Mouse (Mus musculus): ENCODE data around the gene Mindy1. TPM values are rescaled to one million over a fixed set of nuclear protein-coding genes. Genes with fewer than 3 reads are reported as not detected.

Gene Mindy1
- polyA plus RNA-seq, 1 experiment from 2014 or later, result 39.8 TPM

DNA sequence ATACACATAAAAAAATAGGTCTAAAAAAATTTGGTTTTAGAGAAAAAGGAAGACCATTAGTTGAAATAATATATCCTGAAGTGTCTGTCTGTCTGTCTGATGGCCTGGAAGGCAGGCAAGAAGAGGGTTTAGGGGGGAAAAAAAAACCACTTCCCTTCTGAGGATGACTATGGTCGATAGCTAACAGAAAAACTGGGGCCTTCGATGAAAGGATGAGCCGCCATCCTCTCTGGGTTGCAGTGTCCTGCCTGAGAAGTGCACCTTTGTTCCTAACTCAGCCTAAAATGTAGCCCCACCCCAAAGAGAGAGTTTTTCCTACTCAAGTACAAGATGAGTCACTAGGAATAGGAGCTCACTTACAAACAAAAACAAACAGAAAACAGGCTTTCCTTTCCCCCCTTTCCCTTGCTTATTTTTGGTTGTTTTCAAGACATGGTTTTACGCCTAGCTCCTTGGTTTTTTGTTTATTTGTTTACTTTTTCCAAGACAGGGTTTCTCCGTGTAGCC, 4.7 kb upstream of the Mindy1 start:
- Histone ChIP-seq H3K27me3 (replicated peaks; ENCODE audit: control insufficient read depth, insufficient read depth, low read length) (no peaks in the 10 kb centered on the region), H3K9me3 (ENCODE audit: control insufficient read depth, low read length) (no peaks in the 10 kb centered on the region), H3K9ac (ENCODE audit: low read depth, low read length) (no peak overlapping the region), H3K36me3 (ENCODE audit: control insufficient read depth, insufficient read depth, low read length) (no peaks in the 10 kb centered on the region), H3K4me1 (ENCODE audit: control insufficient read depth, insufficient read depth, low read length) (peaks cover 4% of the 10 kb centered on the region; the same call in 1 of the 2 replicates), H3K4me3 (ENCODE audit: low read length) (no peak overlapping the region), H3K27ac (ENCODE audit: low read length) (no peak overlapping the region), H3K4me2 (ENCODE audit: low read depth, low read length) (no peak overlapping the region)
- ATAC-seq, result no peak
- WGBS, result 66% methylated on average over 5 of the region's 5 CpGs

DNA sequence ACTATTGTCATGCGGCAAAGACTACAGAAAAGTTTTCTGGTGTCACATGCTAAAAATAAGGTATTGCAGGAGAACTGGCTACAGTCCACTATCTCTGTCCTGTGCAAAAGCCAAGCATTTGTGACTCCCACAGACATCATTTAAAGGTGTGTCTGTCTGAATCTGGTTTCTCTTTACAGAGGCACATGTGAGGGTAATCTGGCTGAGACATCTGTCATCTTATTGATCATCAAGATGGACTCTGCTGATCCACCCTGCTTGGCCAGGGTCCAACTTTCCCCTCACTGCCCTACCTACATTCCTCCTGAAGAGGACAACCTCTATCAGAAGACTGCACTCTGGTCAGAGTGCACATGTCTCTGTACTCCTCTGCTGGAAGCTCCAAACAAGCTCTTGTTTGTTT, 4.0 kb upstream of the Mindy1 start:
- Histone ChIP-seq H3K4me3 (ENCODE audit: low read length) (no peak overlapping the region), H3K36me3 (ENCODE audit: control insufficient read depth, insufficient read depth, low read length) (no peaks in the 10 kb centered on the region), H3K27me3 (replicated peaks; ENCODE audit: control insufficient read depth, insufficient read depth, low read length) (no peaks in the 10 kb centered on the region), H3K4me1 (ENCODE audit: control insufficient read depth, insufficient read depth, low read length) (peaks cover 4% of the 10 kb centered on the region; the same call in 1 of the 2 replicates), H3K27ac (ENCODE audit: low read length) (no peak overlapping the region), H3K4me2 (ENCODE audit: low read depth, low read length) (no peak overlapping the region), H3K9ac (ENCODE audit: low read depth, low read length) (no peak overlapping the region), H3K9me3 (ENCODE audit: control insufficient read depth, low read length) (no peaks in the 10 kb centered on the region)
- no peak for ATAC-seq
- WGBS, result 86% methylated on average over 1 of the region's 1 CpGs

DNA sequence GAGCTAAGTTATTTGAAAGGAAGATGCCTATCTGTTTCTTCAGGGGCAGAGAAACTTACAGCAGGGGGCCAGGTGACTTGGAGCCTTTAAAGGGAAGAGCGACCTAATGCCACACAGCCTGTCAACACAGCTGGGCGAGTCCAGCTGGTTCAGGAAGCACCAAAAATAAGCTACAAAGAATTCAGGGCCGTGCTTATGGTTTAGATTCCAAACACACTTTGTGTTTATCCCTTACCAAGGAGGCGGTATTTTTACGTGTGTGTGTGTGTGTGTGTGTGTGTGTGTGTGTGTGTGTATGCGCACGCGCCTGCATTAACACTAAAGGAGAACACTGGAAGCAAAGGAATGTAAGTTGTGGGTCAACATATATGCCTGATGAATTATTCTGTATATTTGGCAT, 398 bp upstream of the Mindy1 start:
- no peak for ATAC-seq
- WGBS, result 12% methylated on average over 8 of the region's 8 CpGs
- H3K4me3 ChIP-seq (ENCODE audit: low read length), result peak overlapping the region; percentile 73
- H3K27me3 ChIP-seq (replicated peaks; ENCODE audit: control insufficient read depth, insufficient read depth, low read length), result no peaks in the 10 kb centered on the region
- H3K36me3 ChIP-seq (ENCODE audit: control insufficient read depth, insufficient read depth, low read length), result no peaks in the 10 kb centered on the region
- H3K4me1 ChIP-seq (ENCODE audit: control insufficient read depth, insufficient read depth, low read length), result peaks cover 22% of the 10 kb centered on the region
- no peaks in the 10 kb centered on the region for H3K9me3 ChIP-seq (ENCODE audit: control insufficient read depth, low read length)
- H3K27ac ChIP-seq (ENCODE audit: low read length), result peak overlapping the region; percentile 93
- H3K9ac ChIP-seq (ENCODE audit: low read depth, low read length), result peak overlapping the region; percentile 90
- H3K4me2 ChIP-seq (ENCODE audit: low read depth, low read length), result peak overlapping the region; percentile 75

DNA sequence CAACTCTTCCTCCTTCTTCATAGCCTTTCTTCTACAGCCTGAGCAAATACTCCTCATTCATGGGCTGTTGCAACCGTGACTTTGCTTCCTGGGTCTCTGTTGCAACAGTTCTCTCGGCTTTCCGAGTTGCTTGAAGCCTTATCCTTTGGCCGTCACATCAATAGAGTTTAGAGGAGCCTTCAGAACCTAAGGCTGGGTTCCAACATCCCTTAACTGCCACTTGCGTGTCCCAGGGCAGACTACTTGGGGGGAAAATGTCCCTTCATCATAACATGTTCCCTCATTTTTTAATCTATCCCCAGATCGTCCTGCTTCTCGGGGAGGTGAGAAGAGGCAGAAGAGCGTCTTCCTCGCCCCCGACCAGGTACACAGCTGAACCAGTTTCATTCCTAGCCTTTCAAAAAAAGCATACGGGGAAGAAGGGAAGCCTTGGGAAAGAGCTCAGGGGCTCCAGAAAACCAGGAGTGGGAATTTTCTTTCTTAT, 1.3 kb downstream of the Mindy1 start:
- peak; percentile 14 for ATAC-seq
- Histone ChIP-seq H3K27ac (ENCODE audit: low read length) (peak overlapping the region; percentile 97), H3K4me1 (ENCODE audit: control insufficient read depth, insufficient read depth, low read length) (peaks cover 27% of the 10 kb centered on the region), H3K27me3 (replicated peaks; ENCODE audit: control insufficient read depth, insufficient read depth, low read length) (no peaks in the 10 kb centered on the region), H3K9me3 (ENCODE audit: control insufficient read depth, low read length) (no peaks in the 10 kb centered on the region), H3K36me3 (ENCODE audit: control insufficient read depth, insufficient read depth, low read length) (no peaks in the 10 kb centered on the region), H3K4me2 (ENCODE audit: low read depth, low read length) (peak overlapping the region; percentile 75), H3K4me3 (ENCODE audit: low read length) (peak overlapping the region; percentile 71), H3K9ac (ENCODE audit: low read depth, low read length) (peak overlapping the region; percentile 88)
- WGBS, result 1% methylated on average over 11 of the region's 11 CpGs

DNA sequence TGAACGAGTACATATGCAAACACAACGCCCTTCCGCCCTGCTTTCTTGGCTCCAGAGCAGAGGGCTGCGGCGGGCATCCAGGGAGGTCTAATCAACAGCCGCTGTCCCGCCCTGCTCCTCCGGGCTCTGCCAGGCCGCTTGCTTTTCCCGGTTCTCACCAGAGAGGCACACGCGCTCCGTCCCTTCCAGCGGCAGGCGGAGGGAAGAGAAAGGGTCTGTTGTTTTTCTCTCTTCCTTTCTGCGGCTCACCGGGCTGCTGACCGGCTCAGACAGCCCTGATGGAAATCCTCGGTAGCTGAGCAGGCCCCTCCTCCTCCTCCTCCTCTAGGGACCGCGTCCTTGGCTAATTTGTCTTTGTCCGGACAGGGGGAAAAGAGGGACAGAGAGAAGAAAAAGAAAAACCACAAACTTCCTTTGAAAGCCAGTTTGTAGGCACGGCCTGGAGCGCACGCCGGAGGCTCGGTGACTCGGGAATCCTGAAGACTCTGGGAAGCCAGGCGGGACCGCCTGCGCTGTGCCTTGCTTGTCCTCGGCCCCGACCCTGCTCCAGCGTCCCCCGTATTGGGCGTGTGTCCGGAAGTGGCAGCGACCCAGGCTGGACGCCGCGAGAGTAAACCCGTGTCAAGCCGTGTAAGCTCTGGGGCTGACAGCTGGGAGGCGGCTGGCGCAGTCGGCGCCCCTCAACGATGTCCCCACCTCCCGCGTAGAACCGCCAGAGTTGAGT, 1.9 kb downstream of the Mindy1 start:
- Histone ChIP-seq H3K9ac (ENCODE audit: low read depth, low read length) (peak overlapping the region; percentile 88), H3K36me3 (ENCODE audit: control insufficient read depth, insufficient read depth, low read length) (no peaks in the 10 kb centered on the region), H3K27ac (ENCODE audit: low read length) (peak overlapping the region; percentile 97), H3K27me3 (replicated peaks; ENCODE audit: control insufficient read depth, insufficient read depth, low read length) (no peaks in the 10 kb centered on the region), H3K9me3 (ENCODE audit: control insufficient read depth, low read length) (no peaks in the 10 kb centered on the region), H3K4me2 (ENCODE audit: low read depth, low read length) (peak overlapping the region; percentile 75), H3K4me1 (ENCODE audit: control insufficient read depth, insufficient read depth, low read length) (peaks cover 27% of the 10 kb centered on the region), H3K4me3 (ENCODE audit: low read length) (peak overlapping the region; percentile 71)
- ATAC-seq, result peak; percentile 72
- 0% methylated on average over 50 of the region's 51 CpGs for WGBS

DNA sequence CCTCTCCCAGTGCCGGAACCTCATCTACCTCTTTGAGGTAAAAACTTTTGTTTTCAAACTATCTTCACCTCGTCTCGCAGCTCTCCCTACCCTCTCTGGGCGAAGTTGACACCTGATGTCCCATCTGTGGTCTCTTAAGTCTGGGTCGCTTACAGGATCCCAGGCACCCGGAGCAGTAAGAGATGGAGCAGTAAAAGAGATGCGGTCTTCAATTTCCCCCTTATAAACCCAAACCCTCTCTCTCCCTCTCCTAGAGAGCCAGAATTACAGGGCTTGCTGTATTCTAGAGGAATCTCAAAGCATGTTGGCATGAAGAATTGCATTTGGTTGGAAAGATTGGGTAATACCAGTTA, 2.4 kb downstream of the Mindy1 start:
- peak overlapping the region; percentile 88 for H3K9ac ChIP-seq (ENCODE audit: low read depth, low read length)
- peak overlapping the region; percentile 71 for H3K4me3 ChIP-seq (ENCODE audit: low read length)
- H3K27me3 ChIP-seq (replicated peaks; ENCODE audit: control insufficient read depth, insufficient read depth, low read length), result no peaks in the 10 kb centered on the region
- peaks cover 27% of the 10 kb centered on the region for H3K4me1 ChIP-seq (ENCODE audit: control insufficient read depth, insufficient read depth, low read length)
- peak overlapping the region; percentile 75 for H3K4me2 ChIP-seq (ENCODE audit: low read depth, low read length)
- peak overlapping the region; percentile 97 for H3K27ac ChIP-seq (ENCODE audit: low read length)
- no peak for ATAC-seq
- no peaks in the 10 kb centered on the region for H3K9me3 ChIP-seq (ENCODE audit: control insufficient read depth, low read length)
- no peaks in the 10 kb centered on the region; the same call in 1 of the 2 replicates for H3K36me3 ChIP-seq (ENCODE audit: control insufficient read depth, insufficient read depth, low read length)
- 2% methylated on average over 7 of the region's 7 CpGs for WGBS

DNA sequence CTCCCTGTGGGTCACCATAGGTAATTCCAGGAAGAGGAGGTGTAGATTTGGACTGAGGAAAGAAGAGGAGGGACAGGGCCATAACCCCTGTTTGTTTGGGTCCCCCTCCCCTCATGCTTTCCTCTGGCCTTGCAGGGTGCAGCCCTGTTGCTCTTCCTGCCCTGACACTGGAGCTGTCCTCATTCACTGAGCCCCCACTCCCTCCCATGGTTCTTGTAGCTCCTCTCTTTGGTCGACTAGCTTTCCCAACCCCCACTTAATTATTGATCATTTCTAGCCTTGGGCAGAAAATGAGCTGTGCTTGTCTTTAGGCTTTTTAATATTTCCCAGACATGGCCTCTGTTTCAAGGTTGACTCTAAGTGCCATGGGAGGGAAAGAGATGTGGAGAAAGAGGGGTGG, 2.9 kb downstream of the Mindy1 start:
- peak overlapping the region; percentile 75 for H3K4me2 ChIP-seq (ENCODE audit: low read depth, low read length)
- H3K4me1 ChIP-seq (ENCODE audit: control insufficient read depth, insufficient read depth, low read length), result peaks cover 27% of the 10 kb centered on the region
- no peaks in the 10 kb centered on the region for H3K9me3 ChIP-seq (ENCODE audit: control insufficient read depth, low read length)
- no peaks in the 10 kb centered on the region; the same call in 1 of the 2 replicates for H3K36me3 ChIP-seq (ENCODE audit: control insufficient read depth, insufficient read depth, low read length)
- no peaks in the 10 kb centered on the region for H3K27me3 ChIP-seq (replicated peaks; ENCODE audit: control insufficient read depth, insufficient read depth, low read length)
- H3K4me3 ChIP-seq (ENCODE audit: low read length), result peak overlapping the region; percentile 71
- 11% methylated on average over 1 of the region's 1 CpGs for WGBS
- ATAC-seq, result no peak
- peak overlapping the region; percentile 88 for H3K9ac ChIP-seq (ENCODE audit: low read depth, low read length)
- H3K27ac ChIP-seq (ENCODE audit: low read length), result 0 out of 2 replicates have a peak overlapping the region, but pooled peaks have one; percentile 97

DNA sequence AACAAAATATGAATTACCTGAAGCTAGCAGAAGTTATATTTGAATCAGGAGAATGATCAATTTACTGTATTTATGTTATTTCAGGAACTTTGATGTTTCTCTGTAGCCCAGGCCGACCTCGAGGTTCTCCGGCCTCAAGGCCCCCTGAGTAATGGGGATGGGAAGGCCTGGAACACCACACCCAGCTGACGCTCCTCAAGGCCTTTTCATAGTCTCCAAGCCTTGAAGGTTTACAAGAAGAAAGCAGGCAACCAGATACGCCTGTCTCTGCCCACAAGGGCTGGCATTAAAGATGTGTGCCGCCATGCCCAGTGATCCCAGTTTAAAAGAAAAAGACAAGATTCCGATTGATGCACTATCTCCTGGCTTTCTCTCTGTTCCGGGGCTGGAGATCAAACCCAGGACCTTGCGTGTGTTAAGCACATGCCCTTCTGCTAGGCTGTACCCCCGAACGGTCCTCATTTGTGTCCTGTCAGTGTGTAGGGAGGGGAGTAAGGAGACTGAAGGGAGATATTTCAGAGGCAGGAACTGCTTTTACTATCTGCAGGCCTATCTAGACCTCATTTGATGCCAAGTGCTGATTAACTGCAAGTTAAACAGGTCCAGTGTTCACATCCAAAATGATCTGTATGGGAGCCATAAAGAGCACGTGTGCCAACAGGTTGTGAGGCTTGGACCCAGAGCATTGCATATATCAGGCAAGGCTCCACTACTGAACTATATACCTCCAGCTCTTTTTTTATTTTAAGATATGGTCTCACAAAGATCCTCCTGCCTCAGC, 3.5 kb downstream of the Mindy1 start:
- ATAC-seq, result no peak
- Histone ChIP-seq H3K36me3 (ENCODE audit: control insufficient read depth, insufficient read depth, low read length) (no peaks in the 10 kb centered on the region; the same call in 1 of the 2 replicates), H3K27ac (ENCODE audit: low read length) (no peak overlapping the region), H3K9me3 (ENCODE audit: control insufficient read depth, low read length) (no peaks in the 10 kb centered on the region), H3K27me3 (replicated peaks; ENCODE audit: control insufficient read depth, insufficient read depth, low read length) (no peaks in the 10 kb centered on the region), H3K4me2 (ENCODE audit: low read depth, low read length) (peak overlapping the region; percentile 75; the same call in 1 of the 2 replicates), H3K4me3 (ENCODE audit: low read length) (peak overlapping the region; percentile 71), H3K4me1 (ENCODE audit: control insufficient read depth, insufficient read depth, low read length) (peaks cover 27% of the 10 kb centered on the region), H3K9ac (ENCODE audit: low read depth, low read length) (no peak overlapping the region)
- WGBS, result 85% methylated on average over 12 of the region's 12 CpGs

DNA sequence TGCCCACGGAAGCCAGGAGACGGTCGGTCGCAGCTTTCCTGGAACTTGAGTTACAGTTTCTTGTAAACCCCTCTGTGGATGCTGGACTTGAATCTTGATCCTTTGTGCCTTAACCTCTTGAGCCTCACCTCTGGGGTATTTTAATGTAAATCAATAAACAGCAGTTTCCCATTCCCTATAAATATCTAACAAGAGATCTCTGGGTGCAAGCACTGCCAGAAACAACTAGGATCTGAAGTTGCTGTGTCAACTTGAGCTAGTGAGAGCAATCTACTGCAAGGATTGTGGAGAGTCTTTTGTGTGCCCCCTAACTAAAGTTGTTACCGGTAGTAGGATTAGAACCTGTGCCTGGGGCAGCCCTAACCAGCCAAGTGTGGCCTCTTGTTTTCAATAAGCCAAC, 4.2 kb downstream of the Mindy1 start:
- Histone ChIP-seq H3K9ac (ENCODE audit: low read depth, low read length) (no peak overlapping the region), H3K4me1 (ENCODE audit: control insufficient read depth, insufficient read depth, low read length) (peaks cover 27% of the 10 kb centered on the region), H3K4me2 (ENCODE audit: low read depth, low read length) (no peak overlapping the region), H3K27me3 (replicated peaks; ENCODE audit: control insufficient read depth, insufficient read depth, low read length) (no peaks in the 10 kb centered on the region), H3K36me3 (ENCODE audit: control insufficient read depth, insufficient read depth, low read length) (no peaks in the 10 kb centered on the region; the same call in 1 of the 2 replicates), H3K9me3 (ENCODE audit: control insufficient read depth, low read length) (no peaks in the 10 kb centered on the region), H3K4me3 (ENCODE audit: low read length) (no peak overlapping the region), H3K27ac (ENCODE audit: low read length) (no peak overlapping the region)
- no peak for ATAC-seq
- WGBS, result 89% methylated on average over 5 of the region's 5 CpGs
